Mouse (Mus musculus) embryonic fibroblast, embryonic 13.5 days (primary cell): ENCODE data around the gene C2cd3.

Source experiments
- CTCF ChIP-seq: IDR thresholded peaks from 2 replicates; pipeline ENCODE4 v1.5.1; 2011; ENCODE audit warnings: mild to moderate bottlenecking, control low read depth, low read length, moderate library complexity, borderline replicate concordance; ENCODE audit not compliant: insufficient read depth
- POLR2A ChIP-seq: IDR thresholded peaks from 2 replicates; pipeline ENCODE4 v1.6.1; 2011; ENCODE audit warnings: low read depth, mild to moderate bottlenecking, control low read depth, low read length, moderate library complexity

DNA sequence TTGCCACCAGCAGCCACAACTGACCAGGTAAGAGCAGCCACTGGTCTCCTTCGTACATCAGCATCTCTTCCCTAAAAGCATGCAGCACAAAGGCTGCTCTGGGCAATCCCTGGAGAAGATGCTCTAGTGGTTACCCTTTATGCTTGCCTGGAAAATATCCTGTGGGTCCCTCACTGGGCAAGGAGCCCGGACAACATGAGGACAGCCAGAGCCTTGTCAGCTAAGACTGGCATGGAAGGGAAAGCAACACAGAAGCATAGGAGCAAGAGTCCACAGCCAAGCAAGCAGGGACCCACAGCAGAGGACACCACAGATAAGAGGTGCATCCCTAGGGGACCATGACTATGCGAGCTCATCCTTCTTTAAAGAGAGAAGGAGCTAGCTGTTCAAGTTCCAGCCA, 87.8 kb downstream of the C2cd3 start:
- TF ChIP-seq CTCF (no peak), POLR2A (no peak)
